Mouse (Mus musculus): Measurements from ENCODE around the gene Fam207a. TPM values are rescaled to one million over a fixed set of nuclear protein-coding genes. Genes with fewer than 3 reads are reported as not detected.

Fam207a gene
- 36.0 and 38.3 TPM in 2 replicates for polyA plus RNA-seq (2012; rRNA removed)

GRCm38 (mm10) chr10:77515385-77516348 lies at the start of gene Fam207a:
Gene Fam207a (minus strand): TSS chr10:77515785.

GRCm38 (mm10) chr10:77530140-77530539 lies 14.6 kb upstream of the Fam207a start, which contains the start of gene Itgb2:
Gene Itgb2 (plus strand): TSS chr10:77530252.

Other genes starting within 250 kb of the Fam207a start
- gene Adarb1, start 97.5 kb downstream of the Fam207a start, polyA plus RNA-seq (2012; rRNA removed), result 37.0 and 39.4 TPM in 2 replicates
- gene Itgb2, start 14.5 kb upstream of the Fam207a start, polyA plus RNA-seq (2012; rRNA removed), result 0.95 and 0.98 TPM in 2 replicates
- gene Pttg1ip, start 65.9 kb upstream of the Fam207a start, polyA plus RNA-seq (2012; rRNA removed), result 75.2 and 76.7 TPM in 2 replicates
- gene Sumo3, start 90.3 kb upstream of the Fam207a start, polyA plus RNA-seq (2012; rRNA removed), result 432 and 449 TPM in 2 replicates
- gene Gm49325, start 90.4 kb upstream of the Fam207a start, polyA plus RNA-seq (2012; rRNA removed), result 42.7 TPM in 1 of 2 replicates, not detected in the other
- 46.0 and 46.8 TPM in 2 replicates for gene Ube2g2, start 106.5 kb upstream of the Fam207a start, polyA plus RNA-seq (2012; rRNA removed)
- 0.92 and 1.3 TPM in 2 replicates for gene Tspear, start 170.8 kb upstream of the Fam207a start, polyA plus RNA-seq (2012; rRNA removed)
- gene Gm19402, start 175.0 kb upstream of the Fam207a start, polyA plus RNA-seq (2012; rRNA removed), result not detected in 2 replicates
- gene Gm9508, start 181.4 kb upstream of the Fam207a start, polyA plus RNA-seq (2012; rRNA removed), result not detected in 2 replicates
- not detected in 2 replicates for gene Gm10272, start 190.8 kb upstream of the Fam207a start, polyA plus RNA-seq (2012; rRNA removed)
- gene Gm10024, start 195.7 kb upstream of the Fam207a start, polyA plus RNA-seq (2012; rRNA removed), result not detected in 2 replicates
- gene Gm10142, start 200.0 kb upstream of the Fam207a start, polyA plus RNA-seq (2012; rRNA removed), result not detected in 2 replicates
- not detected in 2 replicates for gene Krtap12-1, start 204.8 kb upstream of the Fam207a start, polyA plus RNA-seq (2012; rRNA removed)
- not detected in 2 replicates for gene Gm10100, start 210.7 kb upstream of the Fam207a start, polyA plus RNA-seq (2012; rRNA removed)
- gene Gm18596, start 226.9 kb upstream of the Fam207a start, polyA plus RNA-seq (2012; rRNA removed), result not detected in 2 replicates
- not detected in 2 replicates for gene Gm9736, start 235.6 kb upstream of the Fam207a start, polyA plus RNA-seq (2012; rRNA removed)
- gene Gm3233, start 243.9 kb upstream of the Fam207a start, polyA plus RNA-seq (2012; rRNA removed), result not detected in 2 replicates

Measured in central nervous system, embryonic 18 days (tissue).